Mouse (Mus musculus) fat pad, adult 2 months (tissue): ENCODE results near the gene Fbxl8.
"Not testable (repeated sequence)": the region's sequence is repeated elsewhere in the genome, so short reads cannot be mapped to it uniquely, and the experiment has no call there.

ENCODE experiments used
- DNase-seq: peaks from one replicate; pipeline ENCODE4 v3.0.0-alpha.2; 2011; ENCODE audit warnings: low read depth, low spot score; ENCODE audit errors: extremely low read depth

The Fbxl8 gene

DNA sequence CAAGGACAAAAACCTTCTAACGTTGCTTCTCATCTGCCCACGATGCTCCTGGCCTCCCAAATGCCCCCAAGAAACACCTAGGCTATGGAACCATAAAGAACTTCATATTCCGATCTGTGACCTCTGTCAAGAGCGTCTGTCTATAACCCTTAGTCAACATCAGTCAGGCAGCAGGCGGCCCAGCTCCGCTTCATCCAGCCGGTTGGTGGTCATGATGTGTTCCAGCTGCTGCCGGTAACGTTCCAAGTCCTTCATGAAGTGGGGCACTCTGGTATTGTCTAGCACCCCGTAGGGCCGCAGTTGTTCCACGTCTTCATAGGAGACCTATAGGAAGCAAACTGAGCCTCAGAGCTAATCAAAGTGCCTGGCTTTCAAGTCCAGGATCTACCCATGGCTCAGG lies 17.4 kb downstream of the Fbxl8 start:
- DNase-seq: no peak

DNA sequence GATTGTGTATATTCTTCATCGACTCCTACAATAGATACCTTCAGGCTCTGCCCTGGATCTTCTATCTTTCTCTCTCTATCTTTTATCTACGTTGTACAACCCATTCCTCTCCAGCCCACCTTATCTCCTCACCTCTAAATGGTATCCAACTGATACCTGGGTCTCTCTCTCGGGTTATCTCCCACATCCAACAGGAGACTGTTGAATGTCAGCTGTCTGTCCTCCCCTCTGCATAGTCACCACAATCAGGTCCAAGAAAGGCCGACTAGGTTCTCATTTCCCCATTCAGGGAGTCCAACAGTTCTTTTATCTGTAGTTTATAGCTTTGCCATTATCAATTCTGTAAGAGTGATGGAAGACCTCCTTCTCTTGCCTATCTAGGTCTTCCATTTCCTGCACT lies 17.8 kb downstream of the Fbxl8 start:
- no peak for DNase-seq

DNA sequence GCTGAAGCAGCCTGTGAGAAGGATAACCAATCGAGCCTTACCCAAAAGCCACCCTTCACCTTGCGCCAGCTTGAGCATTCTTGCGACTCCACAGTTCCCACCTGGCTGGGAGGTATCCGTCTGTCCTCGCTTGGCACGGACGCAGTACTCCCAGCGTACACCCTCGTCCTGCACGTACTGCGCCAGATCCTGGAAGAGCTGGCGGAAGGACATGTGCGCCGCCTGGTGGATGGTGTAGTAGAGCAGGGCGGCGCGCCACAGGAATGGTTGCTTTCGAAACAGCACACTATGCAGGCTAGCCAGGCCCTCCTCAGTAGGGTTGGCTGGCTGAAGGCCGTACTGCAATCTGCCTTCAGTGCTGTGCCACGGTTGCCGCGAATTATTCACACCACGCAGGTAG lies 18.6 kb downstream of the Fbxl8 start:
- DNase-seq: no peak

DNA sequence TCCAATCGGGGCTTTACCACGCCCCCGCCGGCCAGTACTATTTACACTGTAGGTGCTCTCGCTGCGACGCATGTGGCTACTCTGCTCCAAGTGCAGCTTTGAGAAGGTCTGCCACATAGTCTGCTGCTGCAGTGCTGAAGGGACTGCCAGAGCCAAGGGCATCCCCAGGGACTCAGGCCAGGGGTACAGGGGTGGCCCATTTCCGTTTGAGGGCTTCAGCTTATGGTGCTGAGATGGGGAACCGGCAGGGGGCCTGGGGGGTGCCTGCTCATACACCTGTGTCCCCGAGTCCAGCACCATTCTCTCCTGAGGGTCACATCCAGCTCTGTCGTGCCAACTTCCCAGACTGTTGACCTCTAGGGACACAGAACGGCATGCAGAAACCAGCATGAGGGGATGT lies 21.1 kb downstream of the Fbxl8 start:
- DNase-seq: no peak

DNA sequence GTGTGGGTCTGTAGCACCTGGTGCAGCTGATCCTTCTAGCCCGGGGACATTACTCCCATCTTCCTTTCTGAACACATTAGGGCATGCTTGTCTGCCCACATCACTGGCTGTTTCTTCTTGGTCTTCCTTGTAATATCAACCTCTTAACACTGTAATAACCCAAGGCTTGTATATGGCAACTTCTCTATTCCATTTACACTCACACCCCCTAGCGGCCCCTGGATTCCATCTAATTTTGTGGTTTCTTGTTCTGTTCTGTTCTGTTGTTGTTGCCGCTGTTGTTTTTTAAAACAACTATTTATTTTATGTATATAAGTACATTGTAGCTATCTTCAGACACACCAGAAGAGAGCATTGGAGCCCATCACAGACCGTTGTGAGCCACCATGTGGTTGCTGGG lies 22.5 kb downstream of the Fbxl8 start:
- DNase-seq: no peak

DNA sequence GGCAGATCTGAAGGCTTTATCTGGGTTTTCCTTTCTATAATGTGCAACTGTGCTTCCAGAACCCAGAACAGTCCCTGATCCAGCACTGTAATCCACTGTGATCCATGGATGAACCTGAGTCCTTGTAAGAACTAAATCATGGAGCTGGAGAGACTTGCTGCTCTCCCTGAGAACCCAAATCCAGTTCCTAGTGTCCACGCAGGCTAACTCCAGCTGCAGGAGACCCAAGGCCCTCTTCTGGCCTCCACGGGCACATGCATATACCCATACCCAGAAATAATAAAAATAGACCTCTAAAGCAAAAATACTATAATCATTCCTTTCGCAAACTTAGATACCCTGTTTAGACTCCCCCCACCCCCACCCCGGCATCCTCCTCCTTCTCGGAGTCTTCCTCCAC lies 23.8 kb downstream of the Fbxl8 start:
- no peak for DNase-seq

DNA sequence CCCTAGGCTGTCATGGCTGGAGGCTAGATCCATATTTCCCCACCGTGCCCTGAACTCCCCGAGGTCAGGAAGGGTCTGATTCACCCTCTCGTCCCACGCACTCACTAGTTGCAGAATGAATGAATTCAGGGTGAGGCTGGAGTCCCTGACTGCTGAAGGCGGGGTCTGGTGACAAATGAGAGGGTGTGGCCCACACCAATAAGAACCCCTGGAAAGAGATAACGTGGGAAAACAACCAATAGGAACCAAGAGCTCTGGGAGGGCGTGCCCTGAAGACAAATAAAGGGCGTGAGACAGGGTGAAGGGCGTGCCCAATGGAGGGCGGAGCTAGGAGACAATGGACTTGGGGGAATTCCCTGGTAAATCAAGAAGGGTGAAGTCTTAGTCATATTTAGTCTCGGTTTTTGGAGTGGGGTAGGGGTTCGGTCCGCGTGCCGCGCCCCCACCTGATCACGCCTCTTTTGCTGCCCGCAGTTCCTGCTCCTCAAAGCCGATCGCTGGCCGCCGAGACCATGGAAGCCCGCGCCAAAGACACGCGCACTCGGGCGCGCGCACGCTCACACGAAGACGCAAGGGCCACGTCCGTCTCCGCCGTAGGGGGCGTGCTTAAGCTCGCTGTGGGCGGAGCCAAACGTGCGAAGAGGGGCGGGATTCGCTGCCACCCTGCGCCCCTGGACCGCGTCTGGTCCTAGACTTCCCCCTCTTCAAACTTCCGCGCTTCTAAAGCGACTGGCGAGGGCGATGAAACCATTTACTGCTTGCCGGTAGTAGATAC lies 24.7 kb downstream of the Fbxl8 start:
- peak; percentile 84 for DNase-seq

DNA sequence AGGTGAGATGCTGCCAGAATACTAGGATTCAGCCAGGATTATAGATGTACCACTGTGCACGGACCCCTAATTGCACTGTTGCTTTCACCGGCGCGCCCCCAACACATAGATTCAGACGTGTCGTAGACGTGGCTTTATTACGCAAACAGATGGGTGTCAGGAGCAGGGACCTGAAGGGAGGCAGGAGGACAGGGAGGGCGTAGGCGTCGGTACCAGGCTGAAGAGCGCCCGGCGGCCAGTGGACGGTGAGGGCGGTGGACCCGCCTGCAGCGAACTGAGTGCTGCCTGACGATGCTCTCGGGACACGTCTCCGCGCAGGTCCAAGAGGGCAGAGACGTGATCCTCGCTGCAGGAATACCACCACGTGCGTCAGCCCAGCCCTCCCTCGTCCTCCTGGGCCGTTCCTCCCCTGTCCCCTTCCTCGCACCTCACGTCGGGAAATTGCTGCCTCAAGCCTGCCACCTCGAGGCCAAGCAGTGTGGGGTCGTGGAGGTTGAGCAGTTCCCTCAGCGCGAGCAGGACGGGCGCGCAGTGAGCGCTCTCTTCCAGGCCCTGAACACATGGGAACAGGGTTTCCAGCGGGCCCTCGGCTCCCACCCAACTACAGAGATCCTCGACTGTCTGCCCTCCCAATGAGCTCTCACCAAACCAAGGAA lies 25.5 kb downstream of the Fbxl8 start, which contains the start of gene 4931428F04Rik:
Gene 4931428F04Rik, minus strand, starts transcription at position 60 of the 656 bp plus-strand sequence.
- DNase-seq: no peak

DNA sequence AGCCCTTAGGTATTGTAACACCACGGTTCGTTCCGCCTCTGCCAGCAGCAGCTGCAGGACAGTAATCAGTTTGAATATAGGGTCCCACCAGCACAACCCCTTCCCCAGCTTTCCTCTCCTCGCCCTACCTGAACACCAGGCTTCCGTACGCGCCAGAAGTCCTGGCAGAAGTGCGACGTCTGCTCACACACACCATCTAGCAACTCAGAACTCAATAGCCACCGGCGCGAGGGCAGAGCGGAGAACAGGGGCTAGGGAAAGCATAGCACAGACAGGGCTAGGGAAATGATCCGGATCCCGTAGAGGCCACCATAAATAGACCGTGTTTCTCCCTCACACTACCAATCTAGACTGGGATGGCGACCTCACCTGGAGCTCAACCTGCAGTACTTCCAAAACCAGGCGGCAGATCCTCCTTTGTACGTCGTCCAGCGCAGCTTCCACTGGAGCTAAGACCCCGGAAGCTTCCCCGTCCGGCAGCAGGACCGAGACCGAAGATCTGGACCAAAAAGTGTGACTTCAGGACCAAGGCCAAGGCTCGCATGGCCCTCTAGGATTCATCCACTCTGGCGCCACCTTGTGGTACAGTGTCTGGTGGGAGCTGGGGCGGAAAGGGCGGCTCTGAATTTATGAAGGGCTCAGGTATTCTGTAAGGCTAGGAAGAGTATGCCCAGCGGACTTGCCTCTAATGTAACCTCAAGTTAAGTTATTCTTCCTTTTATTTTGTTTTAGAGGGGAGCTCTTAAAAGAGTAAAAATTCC lies 26.3 kb downstream of the Fbxl8 start:
- DNase-seq: no peak

DNA sequence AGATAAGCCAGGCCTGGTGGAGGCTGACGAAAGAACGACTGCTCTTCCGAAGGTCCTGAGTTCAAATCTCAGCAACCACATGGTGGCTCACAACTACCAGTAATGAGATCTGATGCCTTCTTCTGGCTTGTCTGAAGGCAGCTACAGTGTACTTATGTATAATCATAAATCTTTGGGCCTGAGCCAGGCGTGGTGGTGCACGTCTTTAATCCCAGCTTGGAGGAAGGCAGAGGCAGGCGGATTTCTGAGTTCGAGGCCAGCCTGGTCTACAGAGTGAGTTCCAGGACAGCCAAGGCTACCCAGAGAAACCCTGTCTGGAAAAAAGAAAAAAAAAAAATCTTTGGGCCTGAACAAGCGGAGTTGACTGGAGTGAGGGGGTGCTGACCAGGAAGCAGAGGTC lies 26.9 kb downstream of the Fbxl8 start:
- DNase-seq: not testable (repeated sequence)

DNA sequence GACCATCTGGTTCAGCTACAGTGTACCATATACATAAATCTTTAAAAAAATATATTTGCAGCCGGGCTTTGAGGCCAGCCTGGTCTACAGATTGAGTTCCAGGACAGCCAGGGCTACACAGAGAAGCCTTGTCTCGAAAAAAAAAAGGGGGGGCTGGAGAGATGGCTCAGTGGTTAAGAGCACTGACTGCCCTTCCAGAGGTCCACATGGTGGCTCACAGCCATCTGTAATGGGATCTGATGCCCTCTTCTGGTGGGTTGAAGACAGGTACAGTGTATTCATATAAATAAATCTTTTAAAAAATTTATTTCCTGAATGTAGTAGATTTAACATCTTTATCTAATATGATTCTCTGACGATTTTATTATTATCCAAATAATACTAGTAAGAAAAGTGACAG lies 27.4 kb downstream of the Fbxl8 start:
- DNase-seq: not testable (repeated sequence)

DNA sequence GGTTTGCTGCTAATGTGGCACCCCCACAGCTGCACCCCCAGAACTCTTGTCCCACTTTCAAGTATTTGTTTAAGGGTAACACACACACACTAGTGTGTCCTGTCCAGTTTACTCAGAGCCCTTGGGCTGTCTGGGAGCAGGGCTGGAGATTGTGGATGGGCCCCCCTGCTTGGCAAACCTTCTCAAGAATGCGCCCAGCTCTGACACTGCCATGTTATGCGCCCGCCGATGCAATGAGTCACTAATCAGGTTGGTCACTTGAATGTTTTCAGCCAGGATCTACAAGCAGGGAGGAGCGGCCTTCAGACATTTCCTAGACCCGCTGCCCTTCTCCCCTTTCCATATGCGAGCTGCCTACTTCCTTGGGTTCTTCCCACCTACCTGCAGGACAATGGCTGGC lies 28.0 kb downstream of the Fbxl8 start:
- DNase-seq: no peak

DNA sequence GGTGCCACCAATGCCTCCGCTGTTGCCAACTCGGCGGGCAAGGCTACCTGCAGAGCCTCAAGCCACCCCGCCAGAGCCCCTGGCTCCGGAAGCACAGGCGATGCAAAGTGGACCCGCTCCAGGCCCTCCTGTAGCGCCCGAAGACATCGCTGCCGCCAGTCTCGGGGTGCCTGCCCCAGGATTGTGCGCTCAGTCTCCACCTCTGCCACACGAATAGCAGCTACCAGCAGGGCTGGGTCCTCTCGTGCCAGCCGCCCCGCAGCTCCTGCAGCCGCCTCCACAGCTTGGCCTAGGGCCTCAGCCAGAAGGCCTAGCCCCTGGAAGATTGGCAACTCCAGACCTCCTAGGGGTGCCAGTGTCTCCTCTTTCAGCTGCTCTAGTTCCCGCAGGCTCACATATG lies 29.0 kb downstream of the Fbxl8 start:
- DNase-seq: no peak

DNA sequence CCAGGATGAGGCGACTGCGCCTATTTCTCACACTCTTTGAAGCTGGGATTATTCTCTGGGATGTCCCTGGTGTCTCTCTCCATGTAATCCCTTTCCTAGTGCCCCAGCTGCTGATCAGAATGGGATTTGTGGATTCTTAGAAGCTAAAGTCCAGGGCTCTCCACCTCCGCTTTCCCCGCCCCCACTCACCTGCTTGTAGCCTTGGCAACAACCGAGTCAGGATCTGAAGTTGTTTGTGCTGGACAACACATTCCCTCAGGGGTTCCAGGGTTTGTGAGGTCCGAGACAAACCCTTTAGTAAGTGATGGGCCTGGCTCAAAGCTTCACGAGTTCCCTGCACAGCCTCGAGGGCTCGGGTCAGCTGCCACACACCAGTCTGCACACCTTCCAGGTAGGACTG lies 30.3 kb downstream of the Fbxl8 start:
- no peak for DNase-seq

DNA sequence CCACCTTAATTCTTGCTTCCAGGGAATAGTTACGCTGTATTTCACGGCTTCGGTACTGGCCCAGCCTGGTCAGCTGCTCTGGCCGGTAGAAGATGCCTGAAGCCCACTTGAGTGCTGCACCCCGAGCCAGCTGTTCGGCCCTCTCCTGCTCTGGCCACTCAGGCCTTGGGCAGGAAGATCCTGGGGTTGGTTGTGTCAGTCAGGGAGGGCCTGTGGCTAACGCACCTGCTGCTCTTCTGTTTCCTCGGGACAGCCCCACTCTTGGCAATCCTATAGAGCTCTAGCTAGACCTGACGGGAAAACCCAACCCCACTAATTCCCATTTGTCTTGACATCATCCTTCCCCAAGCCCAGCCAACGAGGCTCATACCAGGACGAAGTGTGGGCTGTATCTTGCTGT lies 30.8 kb downstream of the Fbxl8 start:
- DNase-seq: no peak

DNA sequence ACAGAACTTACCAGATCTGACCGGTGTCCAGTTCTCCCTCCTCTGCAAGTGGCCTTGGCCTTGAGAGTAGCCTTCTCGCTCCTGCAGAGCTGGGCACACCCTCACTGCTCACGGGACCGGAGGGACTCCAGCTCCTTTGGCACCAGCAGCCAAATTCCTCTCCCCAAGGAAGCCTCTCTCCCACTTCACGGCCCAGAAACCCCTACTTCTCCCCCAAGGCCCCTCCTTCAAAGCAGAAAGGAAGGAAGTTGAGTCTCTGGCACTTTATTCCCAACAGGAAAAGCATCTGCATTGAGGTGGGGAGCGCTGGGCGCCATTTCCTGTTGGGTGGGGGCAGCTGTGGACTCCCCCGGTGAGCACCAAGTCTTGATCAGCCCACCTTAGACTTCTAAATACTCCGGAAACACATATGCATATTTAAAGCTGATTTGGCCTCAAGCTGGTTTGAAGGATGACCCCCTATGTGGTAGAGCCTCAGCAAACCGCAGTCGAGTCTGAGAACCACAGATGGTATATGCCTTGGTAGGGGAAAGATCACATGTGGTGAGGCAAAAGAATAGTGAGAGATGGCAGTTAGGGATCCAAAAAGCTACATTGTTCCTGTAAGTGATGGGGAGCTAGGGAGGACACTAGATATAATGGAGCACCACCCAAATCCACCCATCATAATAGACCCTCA lies 31.6 kb downstream of the Fbxl8 start, which contains the start of gene Exoc3l:
Gene Exoc3l, minus strand, starts transcription at position 207 of the 679 bp plus-strand sequence.
- no peak for DNase-seq

DNA sequence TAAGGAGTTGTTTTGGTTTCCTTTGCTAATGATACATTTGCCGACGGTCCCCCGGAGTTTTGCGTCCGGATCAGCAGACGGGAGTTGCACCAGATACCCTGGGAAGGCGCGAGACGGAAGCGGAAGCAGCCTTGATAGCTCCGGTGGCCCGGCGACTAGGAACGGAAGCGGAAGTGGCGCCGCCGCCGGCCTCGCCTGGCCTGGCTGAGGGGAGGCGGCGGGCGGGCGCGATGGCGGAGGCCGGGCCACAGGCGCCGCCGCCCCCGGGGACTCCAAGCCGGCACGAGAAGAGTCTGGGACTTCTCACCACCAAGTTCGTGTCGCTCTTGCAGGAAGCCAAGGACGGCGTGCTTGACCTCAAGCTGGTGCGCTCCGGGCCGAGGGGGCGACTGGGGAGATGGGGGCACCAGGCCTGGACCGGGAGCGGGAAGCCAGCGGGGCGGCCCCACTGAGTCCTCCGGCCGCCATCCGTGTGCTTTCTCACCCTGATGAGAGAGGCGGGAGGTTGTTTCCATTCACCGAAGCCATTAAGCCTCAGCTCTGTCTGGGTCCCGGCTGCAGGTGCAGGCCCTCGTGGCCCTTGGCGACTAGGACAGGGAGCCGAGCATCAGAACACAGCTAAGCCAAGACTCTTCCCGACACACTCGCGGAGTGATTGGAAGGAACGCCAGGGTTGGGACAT lies 33.2 kb downstream of the Fbxl8 start, which contains the start of gene E2f4:
Gene E2f4, plus strand, starts transcription at position 153 of the 682 bp plus-strand sequence.
- DNase-seq: no peak

DNA sequence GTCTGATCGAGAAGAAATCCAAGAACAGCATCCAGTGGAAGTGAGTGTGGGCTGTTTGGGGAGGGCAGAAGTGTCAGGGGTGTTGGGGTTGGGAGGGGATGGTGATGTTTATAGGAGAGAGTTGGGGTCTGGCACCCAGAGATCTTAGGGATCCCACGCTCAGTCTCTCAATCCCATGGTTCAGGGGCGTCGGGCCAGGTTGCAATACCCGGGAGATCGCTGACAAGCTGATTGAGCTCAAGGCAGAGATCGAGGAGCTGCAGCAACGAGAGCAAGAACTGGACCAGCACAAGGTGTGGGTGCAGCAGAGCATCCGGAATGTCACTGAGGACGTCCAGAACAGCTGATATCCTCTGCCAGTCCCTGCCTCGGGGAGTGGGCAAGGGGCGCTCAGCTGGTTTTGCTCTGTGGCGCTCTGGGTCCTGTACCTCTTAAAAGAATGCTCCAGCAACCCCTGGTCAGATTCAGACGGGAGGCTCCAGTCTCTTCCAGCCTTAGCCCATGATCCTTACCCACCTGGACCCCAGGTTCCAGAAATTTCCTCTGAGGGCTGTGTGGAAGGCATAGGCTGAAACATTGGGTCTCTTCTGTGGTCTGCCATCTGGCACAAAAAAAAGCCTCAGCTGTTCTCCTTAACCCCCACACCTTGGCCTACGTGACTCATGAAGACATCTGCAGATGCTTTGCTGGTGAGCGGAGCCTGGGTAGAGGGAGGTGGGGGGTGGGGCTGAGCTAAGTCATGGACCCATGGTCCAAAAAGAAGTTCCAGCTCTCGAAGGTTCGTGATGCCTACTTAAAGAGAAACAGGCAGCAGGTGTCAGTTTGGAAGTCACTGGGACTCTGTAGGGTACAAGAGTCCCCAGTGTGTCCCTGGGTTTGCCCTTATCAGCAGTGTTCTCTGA lies 34.2 kb downstream of the Fbxl8 start:
- no peak for DNase-seq

DNA sequence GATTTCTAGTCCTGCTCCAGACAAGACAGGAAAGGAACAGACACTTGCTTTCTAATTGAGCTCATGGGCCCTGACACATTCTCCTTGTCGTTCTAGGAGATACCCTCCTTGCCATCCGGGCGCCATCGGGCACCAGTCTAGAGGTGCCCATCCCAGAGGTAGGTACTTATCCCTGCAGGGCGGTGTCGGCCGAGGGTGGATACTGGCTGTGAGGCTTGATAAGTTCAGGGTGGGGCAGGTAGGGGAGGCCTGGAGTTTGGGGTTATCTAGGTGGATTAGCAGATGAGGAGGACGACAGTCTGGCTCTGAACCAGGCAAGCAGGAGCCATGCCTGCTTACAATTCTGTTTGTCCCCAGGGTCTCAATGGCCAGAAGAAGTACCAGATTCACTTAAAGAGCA lies 35.5 kb downstream of the Fbxl8 start:
- no peak for DNase-seq

DNA sequence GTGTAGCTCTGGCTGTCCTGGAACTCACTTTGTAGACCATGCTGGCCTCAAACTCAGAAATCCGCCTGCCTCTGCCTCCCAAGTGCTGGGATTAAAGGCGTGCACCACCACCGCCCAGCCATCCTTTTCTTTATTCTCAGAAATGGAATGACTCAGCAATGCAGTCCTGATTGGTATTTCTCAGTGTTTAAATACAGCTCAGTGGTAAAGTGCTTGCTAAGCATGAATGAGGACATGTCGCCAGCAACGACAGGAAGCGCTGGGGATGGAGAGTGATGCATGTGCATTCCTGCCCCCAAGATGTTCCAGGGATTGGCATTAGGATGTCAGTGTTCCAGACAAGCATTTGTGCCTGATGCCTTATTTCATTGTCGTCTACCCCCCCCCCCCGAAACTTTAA lies 38.9 kb downstream of the Fbxl8 start:
- no peak for DNase-seq
